Mouse (Mus musculus): ENCODE results near the gene Slc27a5. TPM values are rescaled to one million over a fixed set of nuclear protein-coding genes. Genes with fewer than 3 reads are reported as not detected.
A peak's percentile ranks its signal among the peaks of the same experiment; 100 is the strongest.

Slc27a5 gene
- polyA plus RNA-seq, 2 experiments, result 0.26 TPM; not detected in 1

DNA sequence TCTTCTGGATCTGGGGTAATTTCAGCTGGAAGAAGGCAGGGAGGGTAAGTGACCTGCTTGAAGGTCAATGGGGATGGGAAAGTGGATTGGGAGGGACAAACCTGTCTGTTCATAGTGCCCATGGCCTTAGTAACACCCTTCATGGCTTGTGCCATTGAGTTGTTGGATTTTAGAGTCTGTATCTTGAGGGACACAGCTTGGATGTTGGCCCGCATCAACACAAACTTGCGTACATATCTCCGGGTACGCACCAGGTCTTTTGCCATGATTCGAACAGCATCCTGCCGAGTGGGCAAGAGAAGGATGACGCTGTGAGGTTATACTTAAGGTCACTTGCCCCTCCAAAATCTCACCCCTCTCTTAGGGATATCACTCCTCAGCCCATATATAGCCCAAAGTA, 34.5 kb upstream of the Slc27a5 start:
- Histone ChIP-seq H3K9ac (ENCODE audit: low read depth, low read length, severe bottlenecking) (no peak overlapping the region), H3K27ac (replicated peaks; ENCODE audit: low read depth, low read length) (no peak overlapping the region), H3K4me3 (replicated peaks; ENCODE audit: low read length) (no peak overlapping the region), H3K9me3 (ENCODE audit: control insufficient read depth, low read length) (no peaks in the 10 kb centered on the region), H3K27me3 (ENCODE audit: control insufficient read depth, insufficient read depth, low read length) (no peaks in the 10 kb centered on the region), H3K36me3 (ENCODE audit: control insufficient read depth, insufficient read depth, low read length) (peaks cover 81% of the 10 kb centered on the region), H3K4me2 (replicated peaks; ENCODE audit: low read depth, low read length, severe bottlenecking) (no peak overlapping the region), H3K4me1 (ENCODE audit: control insufficient read depth, insufficient read depth, low read length) (peaks cover 15% of the 10 kb centered on the region)
- 93% methylated on average over 7 of the region's 7 CpGs for WGBS
- ATAC-seq (ENCODE audit: low FRiP score, low read depth), result no peak
- no peak for DNase-seq (ENCODE audit: low spot score)
- TF ChIP-seq POLR2A (IDR thresholded peaks at IDR 0.05; ENCODE audit: borderline replicate concordance, extremely low read depth, insufficient read depth, insufficient read length), result no peak

DNA sequence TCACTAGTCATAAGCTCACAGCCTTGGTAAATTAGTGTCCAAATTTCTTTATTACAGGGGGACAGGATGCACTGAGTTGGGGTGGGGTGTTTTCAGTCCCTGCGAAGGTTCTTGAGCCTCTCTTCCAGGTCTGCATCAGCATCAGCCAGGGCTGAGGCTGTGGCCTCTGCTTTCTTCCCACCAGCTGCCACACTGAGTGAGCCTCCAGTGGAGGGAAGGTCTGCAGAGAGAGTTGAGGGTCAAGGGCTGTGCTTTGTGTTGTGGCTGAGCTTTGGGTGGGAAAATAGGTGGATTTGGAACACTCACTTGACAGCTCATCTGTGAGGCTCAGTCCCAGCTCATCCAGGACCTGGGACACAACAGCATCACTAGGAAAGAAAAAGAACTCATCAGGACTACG, 34.0 kb upstream of the Slc27a5 start:
- peaks cover 16% of the 10 kb centered on the region for H3K4me1 ChIP-seq (ENCODE audit: control insufficient read depth, insufficient read depth, low read length)
- H3K36me3 ChIP-seq (ENCODE audit: control insufficient read depth, insufficient read depth, low read length), result peaks cover 86% of the 10 kb centered on the region
- ATAC-seq (ENCODE audit: low FRiP score, low read depth) (no peak), DNase-seq (ENCODE audit: low spot score) (no peak)
- H3K9ac ChIP-seq (ENCODE audit: low read depth, low read length, severe bottlenecking), result no peak overlapping the region
- no peaks in the 10 kb centered on the region for H3K9me3 ChIP-seq (ENCODE audit: control insufficient read depth, low read length)
- H3K4me3 ChIP-seq (replicated peaks; ENCODE audit: low read length), result no peak overlapping the region
- 85% methylated on average over 2 of the region's 2 CpGs for whole genome bisulfite sequencing
- TF ChIP-seq POLR2A (IDR thresholded peaks at IDR 0.05; ENCODE audit: borderline replicate concordance, extremely low read depth, insufficient read depth, insufficient read length), result no peak
- no peak overlapping the region for H3K27ac ChIP-seq (replicated peaks; ENCODE audit: low read depth, low read length)
- H3K27me3 ChIP-seq (ENCODE audit: control insufficient read depth, insufficient read depth, low read length), result no peaks in the 10 kb centered on the region
- H3K4me2 ChIP-seq (replicated peaks; ENCODE audit: low read depth, low read length, severe bottlenecking), result no peak overlapping the region

DNA sequence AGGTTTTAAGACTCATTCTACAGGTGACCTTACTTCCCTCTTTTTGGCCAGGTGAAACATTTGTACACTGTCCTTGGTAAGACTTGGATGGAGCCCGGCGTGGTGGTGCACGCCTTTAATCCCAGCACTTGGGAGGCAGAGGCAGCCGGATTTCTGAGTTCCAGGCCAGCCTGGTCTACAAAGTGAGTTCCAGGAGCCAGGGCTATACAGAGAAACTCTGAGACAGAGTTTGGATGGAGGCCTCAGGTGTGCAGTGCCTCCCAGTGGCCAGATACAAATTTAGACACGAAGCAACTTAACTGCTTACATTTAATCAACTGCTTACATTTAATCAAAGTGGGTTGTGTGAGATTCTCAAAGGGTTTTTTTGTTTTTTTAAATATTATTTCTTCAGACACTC, 33.1 kb upstream of the Slc27a5 start:
- H3K36me3 ChIP-seq (ENCODE audit: control insufficient read depth, insufficient read depth, low read length), result peaks cover 89% of the 10 kb centered on the region
- no peak overlapping the region for H3K9ac ChIP-seq (ENCODE audit: low read depth, low read length, severe bottlenecking)
- no peak overlapping the region for H3K27ac ChIP-seq (replicated peaks; ENCODE audit: low read depth, low read length)
- WGBS, result 75% methylated on average over 5 of the region's 5 CpGs
- no peak overlapping the region for H3K4me2 ChIP-seq (replicated peaks; ENCODE audit: low read depth, low read length, severe bottlenecking)
- ATAC-seq (ENCODE audit: low FRiP score, low read depth) (no peak), DNase-seq (ENCODE audit: low spot score) (no peak)
- no peaks in the 10 kb centered on the region for H3K9me3 ChIP-seq (ENCODE audit: control insufficient read depth, low read length)
- H3K4me3 ChIP-seq (replicated peaks; ENCODE audit: low read length), result no peak overlapping the region
- peaks cover 13% of the 10 kb centered on the region; the same call in 1 of the 2 replicates for H3K4me1 ChIP-seq (ENCODE audit: control insufficient read depth, insufficient read depth, low read length)
- H3K27me3 ChIP-seq (ENCODE audit: control insufficient read depth, insufficient read depth, low read length), result no peaks in the 10 kb centered on the region
- no peak for TF ChIP-seq POLR2A (IDR thresholded peaks at IDR 0.05; ENCODE audit: borderline replicate concordance, extremely low read depth, insufficient read depth, insufficient read length)

DNA sequence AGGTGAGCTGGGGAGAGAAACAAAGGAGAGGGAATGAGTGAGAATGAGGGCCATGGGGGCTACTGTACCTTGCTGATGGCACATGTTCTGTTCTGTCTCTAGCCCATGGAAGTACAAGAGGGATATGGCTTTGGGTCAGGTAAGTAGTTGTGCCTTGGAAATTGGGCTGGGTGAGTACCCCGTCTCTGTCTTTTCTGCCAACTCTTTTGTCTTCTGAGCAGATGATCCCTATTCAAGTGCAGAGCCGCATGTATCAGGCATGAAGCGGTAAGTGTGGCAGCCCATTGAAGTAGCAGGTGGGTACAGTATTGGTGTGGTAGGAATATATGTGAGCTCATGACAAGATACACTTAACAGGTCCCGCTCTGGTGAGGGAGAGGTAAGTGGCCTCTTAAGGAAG, 31.0 kb upstream of the Slc27a5 start:
- Histone ChIP-seq H3K27ac (replicated peaks; ENCODE audit: low read depth, low read length) (no peak overlapping the region), H3K9me3 (ENCODE audit: control insufficient read depth, low read length) (no peaks in the 10 kb centered on the region), H3K27me3 (ENCODE audit: control insufficient read depth, insufficient read depth, low read length) (no peaks in the 10 kb centered on the region), H3K4me1 (ENCODE audit: control insufficient read depth, insufficient read depth, low read length) (peaks cover 16% of the 10 kb centered on the region), H3K9ac (ENCODE audit: low read depth, low read length, severe bottlenecking) (no peak overlapping the region), H3K4me2 (replicated peaks; ENCODE audit: low read depth, low read length, severe bottlenecking) (no peak overlapping the region), H3K4me3 (replicated peaks; ENCODE audit: low read length) (no peak overlapping the region), H3K36me3 (ENCODE audit: control insufficient read depth, insufficient read depth, low read length) (peaks cover 82% of the 10 kb centered on the region)
- DNase-seq (ENCODE audit: low spot score) (no peak), ATAC-seq (ENCODE audit: low FRiP score, low read depth) (no peak)
- 93% methylated on average over 4 of the region's 4 CpGs for WGBS
- no peak for TF ChIP-seq POLR2A (IDR thresholded peaks at IDR 0.05; ENCODE audit: borderline replicate concordance, extremely low read depth, insufficient read depth, insufficient read length)

DNA sequence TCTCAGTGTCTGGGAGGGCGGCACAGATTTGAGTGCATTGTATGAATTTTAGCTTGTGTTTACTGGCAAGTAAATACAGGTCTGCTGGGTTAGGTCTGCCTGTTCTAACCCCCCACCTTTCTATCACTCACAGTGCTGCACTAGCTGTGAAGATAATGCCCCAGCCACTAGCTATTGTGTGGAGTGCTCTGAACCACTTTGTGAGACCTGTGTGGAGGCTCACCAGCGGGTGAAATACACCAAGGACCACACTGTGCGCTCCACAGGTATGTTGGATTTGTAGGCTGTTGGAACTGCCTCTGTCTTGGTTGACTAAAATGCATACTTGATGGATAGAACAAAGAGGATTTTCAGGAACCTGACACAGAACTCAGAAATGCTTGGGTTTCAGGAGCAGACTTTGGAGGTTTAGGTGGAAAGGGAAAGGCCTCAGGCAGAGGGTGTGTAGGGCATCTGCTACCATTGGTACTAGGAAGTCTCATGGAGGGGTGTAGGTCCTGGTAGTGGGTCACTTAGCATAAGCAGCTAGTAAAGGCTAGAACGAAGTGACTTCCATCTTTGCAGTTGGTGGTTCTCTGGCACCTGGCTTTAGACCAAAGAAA, 27.6 kb upstream of the Slc27a5 start:
- H3K4me2 ChIP-seq (replicated peaks; ENCODE audit: low read depth, low read length, severe bottlenecking), result peak overlapping the region; percentile 98
- H3K36me3 ChIP-seq (ENCODE audit: control insufficient read depth, insufficient read depth, low read length), result peaks cover 52% of the 10 kb centered on the region
- H3K4me1 ChIP-seq (ENCODE audit: control insufficient read depth, insufficient read depth, low read length), result peaks cover 14% of the 10 kb centered on the region
- ATAC-seq (ENCODE audit: low FRiP score, low read depth) (no peak), DNase-seq (ENCODE audit: low spot score) (no peak)
- 0 out of 2 replicates have a peak overlapping the region, but pooled peaks have one; percentile 13 for H3K27ac ChIP-seq (replicated peaks; ENCODE audit: low read depth, low read length)
- H3K4me3 ChIP-seq (replicated peaks; ENCODE audit: low read length), result peak overlapping the region; percentile 99
- no peaks in the 10 kb centered on the region for H3K27me3 ChIP-seq (ENCODE audit: control insufficient read depth, insufficient read depth, low read length)
- peak overlapping the region; percentile 98 for H3K9ac ChIP-seq (ENCODE audit: low read depth, low read length, severe bottlenecking)
- TF ChIP-seq POLR2A (IDR thresholded peaks at IDR 0.05; ENCODE audit: borderline replicate concordance, extremely low read depth, insufficient read depth, insufficient read length), result no peak
- 24% methylated on average over 4 of the region's 4 CpGs for WGBS
- H3K9me3 ChIP-seq (ENCODE audit: control insufficient read depth, low read length), result no peaks in the 10 kb centered on the region
